Mouse (Mus musculus): ENCODE measurements around the gene Cpd. TPM values are rescaled to one million over a fixed set of nuclear protein-coding genes. Genes with fewer than 3 reads are reported as not detected.

Cpd gene
- polyA plus RNA-seq, 1 experiment from 2014 or later, result 3.3 TPM

- H3K4me1 ChIP-seq (ENCODE audit: control insufficient read depth, low read depth, low read length), result peaks cover 30% of the 10 kb centered on the region
- H3K9ac ChIP-seq (ENCODE audit: low read depth, low read length), result no peak overlapping the region
- no peak overlapping the region for H3K4me3 ChIP-seq (ENCODE audit: low read depth, low read length)
- no peak for ATAC-seq (ENCODE audit: low read depth)
- H3K4me2 ChIP-seq (ENCODE audit: low read depth, low read length), result peak overlapping the region; percentile 27; the same call in 1 of the 2 replicates
- no peaks in the 10 kb centered on the region for H3K9me3 ChIP-seq (replicated peaks; ENCODE audit: control insufficient read depth, low read length)
- peaks cover 4% of the 10 kb centered on the region; the same call in 1 of the 2 replicates for H3K36me3 ChIP-seq (ENCODE audit: control insufficient read depth, insufficient read depth)
- 73% methylated on average over 6 of the region's 6 CpGs for WGBS (ENCODE audit: insufficient replicate concordance)
- no peaks in the 10 kb centered on the region for H3K27me3 ChIP-seq (ENCODE audit: control insufficient read depth, insufficient read depth, low read depth, low read length)
- H3K27ac ChIP-seq (ENCODE audit: low read length), result 0 out of 2 replicates have a peak overlapping the region, but pooled peaks have one; percentile 29
Observed at GRCm38 (mm10) chr11:76836317-76836716, 10.5 kb downstream of the Cpd start.

DNA sequence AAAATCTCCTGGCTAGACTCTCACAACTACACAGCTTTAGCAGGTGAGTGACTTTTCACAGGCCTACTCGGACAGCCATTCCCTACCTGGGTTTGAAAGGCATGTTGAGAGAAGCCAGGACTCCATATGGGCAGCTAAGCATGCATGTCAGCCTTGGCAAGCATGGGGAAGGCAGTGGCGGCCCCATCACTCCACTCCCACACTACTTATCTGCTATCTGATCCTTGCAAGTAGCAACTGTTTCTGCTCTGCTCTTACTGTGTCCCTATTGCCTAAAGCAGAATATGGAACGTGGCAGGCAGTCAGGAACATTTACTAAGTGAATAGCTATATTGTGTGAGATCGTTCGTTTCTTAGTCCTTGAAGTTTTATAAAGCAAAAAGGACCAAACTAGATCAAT lies 10.9 kb downstream of the Cpd start:
- Histone ChIP-seq H3K9ac (ENCODE audit: low read depth, low read length) (no peak overlapping the region), H3K9me3 (replicated peaks; ENCODE audit: control insufficient read depth, low read length) (no peaks in the 10 kb centered on the region), H3K4me2 (ENCODE audit: low read depth, low read length) (peak overlapping the region; percentile 27), H3K27ac (ENCODE audit: low read length) (no peak overlapping the region), H3K4me3 (ENCODE audit: low read depth, low read length) (no peak overlapping the region), H3K4me1 (ENCODE audit: control insufficient read depth, low read depth, low read length) (peaks cover 30% of the 10 kb centered on the region), H3K36me3 (ENCODE audit: control insufficient read depth, insufficient read depth) (peaks cover 4% of the 10 kb centered on the region; the same call in 1 of the 2 replicates), H3K27me3 (ENCODE audit: control insufficient read depth, insufficient read depth, low read depth, low read length) (no peaks in the 10 kb centered on the region)
- peak; percentile 75 for ATAC-seq (ENCODE audit: low read depth)
- 39% methylated on average over 5 of the region's 5 CpGs for WGBS (ENCODE audit: insufficient replicate concordance)

- no peak overlapping the region for H3K9ac ChIP-seq (ENCODE audit: low read depth, low read length)
- 20% methylated on average over 1 of the region's 1 CpGs for WGBS (ENCODE audit: insufficient replicate concordance)
- H3K27me3 ChIP-seq (ENCODE audit: control insufficient read depth, insufficient read depth, low read depth, low read length), result no peaks in the 10 kb centered on the region
- no peak overlapping the region for H3K4me3 ChIP-seq (ENCODE audit: low read depth, low read length)
- H3K9me3 ChIP-seq (replicated peaks; ENCODE audit: control insufficient read depth, low read length), result no peaks in the 10 kb centered on the region
- peak overlapping the region; percentile 48; the same call in 1 of the 2 replicates for H3K27ac ChIP-seq (ENCODE audit: low read length)
- H3K36me3 ChIP-seq (ENCODE audit: control insufficient read depth, insufficient read depth), result peaks cover 2% of the 10 kb centered on the region; the same call in 1 of the 2 replicates
- peak; percentile 77 for ATAC-seq (ENCODE audit: low read depth)
- peaks cover 28% of the 10 kb centered on the region for H3K4me1 ChIP-seq (ENCODE audit: control insufficient read depth, low read depth, low read length)
- peak overlapping the region; percentile 2; the same call in 1 of the 2 replicates for H3K4me2 ChIP-seq (ENCODE audit: low read depth, low read length)
Observed at GRCm38 (mm10) chr11:76834665-76835064, 12.2 kb downstream of the Cpd start.

GRCm38 (mm10) chr11:76824885-76825265 lies 21.9 kb downstream of the Cpd start:
- Histone ChIP-seq H3K4me1 (ENCODE audit: control insufficient read depth, low read depth, low read length) (peaks cover 4% of the 10 kb centered on the region), H3K9ac (ENCODE audit: low read depth, low read length) (no peak overlapping the region), H3K27ac (ENCODE audit: low read length) (no peak overlapping the region), H3K27me3 (ENCODE audit: control insufficient read depth, insufficient read depth, low read depth, low read length) (no peaks in the 10 kb centered on the region), H3K4me2 (ENCODE audit: low read depth, low read length) (no peak overlapping the region), H3K36me3 (ENCODE audit: control insufficient read depth, insufficient read depth) (no peaks in the 10 kb centered on the region), H3K4me3 (ENCODE audit: low read depth, low read length) (no peak overlapping the region), H3K9me3 (replicated peaks; ENCODE audit: control insufficient read depth, low read length) (no peaks in the 10 kb centered on the region)
- 77% methylated on average over 9 of the region's 9 CpGs for WGBS (ENCODE audit: insufficient replicate concordance)
- ATAC-seq (ENCODE audit: low read depth), result no peak

- H3K9ac ChIP-seq (ENCODE audit: low read depth, low read length), result no peak overlapping the region
- ATAC-seq (ENCODE audit: low read depth), result no peak
- H3K4me1 ChIP-seq (ENCODE audit: control insufficient read depth, low read depth, low read length), result peaks cover 4% of the 10 kb centered on the region
- H3K36me3 ChIP-seq (ENCODE audit: control insufficient read depth, insufficient read depth), result no peaks in the 10 kb centered on the region
- no peaks in the 10 kb centered on the region for H3K9me3 ChIP-seq (replicated peaks; ENCODE audit: control insufficient read depth, low read length)
- 72% methylated on average over 7 of the region's 7 CpGs for WGBS (ENCODE audit: insufficient replicate concordance)
- H3K27ac ChIP-seq (ENCODE audit: low read length), result no peak overlapping the region
- H3K4me2 ChIP-seq (ENCODE audit: low read depth, low read length), result no peak overlapping the region
- no peak overlapping the region for H3K4me3 ChIP-seq (ENCODE audit: low read depth, low read length)
- H3K27me3 ChIP-seq (ENCODE audit: control insufficient read depth, insufficient read depth, low read depth, low read length), result no peaks in the 10 kb centered on the region
Observed at GRCm38 (mm10) chr11:76824238-76824884, 22.5 kb downstream of the Cpd start.

GRCm38 (mm10) chr11:76823641-76824040 lies 23.2 kb downstream of the Cpd start:
- Histone ChIP-seq H3K27ac (ENCODE audit: low read length) (no peak overlapping the region), H3K27me3 (ENCODE audit: control insufficient read depth, insufficient read depth, low read depth, low read length) (no peaks in the 10 kb centered on the region), H3K9me3 (replicated peaks; ENCODE audit: control insufficient read depth, low read length) (no peaks in the 10 kb centered on the region), H3K36me3 (ENCODE audit: control insufficient read depth, insufficient read depth) (no peaks in the 10 kb centered on the region), H3K4me1 (ENCODE audit: control insufficient read depth, low read depth, low read length) (peaks cover 4% of the 10 kb centered on the region), H3K4me3 (ENCODE audit: low read depth, low read length) (no peak overlapping the region), H3K4me2 (ENCODE audit: low read depth, low read length) (no peak overlapping the region), H3K9ac (ENCODE audit: low read depth, low read length) (no peak overlapping the region)
- 78% methylated on average over 3 of the region's 3 CpGs for WGBS (ENCODE audit: insufficient replicate concordance)
- no peak for ATAC-seq (ENCODE audit: low read depth)

- Histone ChIP-seq H3K9ac (ENCODE audit: low read depth, low read length) (no peak overlapping the region), H3K36me3 (ENCODE audit: control insufficient read depth, insufficient read depth) (no peaks in the 10 kb centered on the region), H3K27ac (ENCODE audit: low read length) (no peak overlapping the region), H3K4me1 (ENCODE audit: control insufficient read depth, low read depth, low read length) (peaks cover 4% of the 10 kb centered on the region), H3K9me3 (replicated peaks; ENCODE audit: control insufficient read depth, low read length) (no peaks in the 10 kb centered on the region), H3K4me2 (ENCODE audit: low read depth, low read length) (no peak overlapping the region), H3K4me3 (ENCODE audit: low read depth, low read length) (no peak overlapping the region), H3K27me3 (ENCODE audit: control insufficient read depth, insufficient read depth, low read depth, low read length) (no peaks in the 10 kb centered on the region)
- WGBS (ENCODE audit: insufficient replicate concordance), result 29% methylated on average over 3 of the region's 3 CpGs
- ATAC-seq (ENCODE audit: low read depth), result peak; percentile 80
Observed at GRCm38 (mm10) chr11:76821353-76821752, 25.5 kb downstream of the Cpd start.

DNA sequence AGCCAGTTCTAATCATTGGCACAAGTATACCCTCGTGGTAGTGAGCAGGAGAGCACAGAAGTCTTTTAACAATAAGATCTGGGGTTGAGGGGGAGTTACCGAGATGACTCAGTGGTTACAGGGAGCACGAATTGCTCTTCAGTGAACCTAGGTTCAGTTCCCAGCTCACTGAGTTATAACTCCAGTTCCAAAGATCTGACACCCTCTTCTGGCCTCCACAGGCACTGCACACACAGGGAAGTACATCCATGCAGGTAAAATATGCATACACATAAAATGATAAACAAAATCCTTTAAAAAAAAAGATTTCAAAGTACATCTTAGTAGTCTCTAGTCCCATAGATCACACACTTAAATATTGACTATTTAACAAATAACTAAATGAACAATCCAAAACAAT lies 29.2 kb downstream of the Cpd start:
- Histone ChIP-seq H3K9ac (ENCODE audit: low read depth, low read length) (no peak overlapping the region), H3K36me3 (ENCODE audit: control insufficient read depth, insufficient read depth) (no peaks in the 10 kb centered on the region; the same call in 1 of the 2 replicates), H3K27me3 (ENCODE audit: control insufficient read depth, insufficient read depth, low read depth, low read length) (no peaks in the 10 kb centered on the region), H3K4me1 (ENCODE audit: control insufficient read depth, low read depth, low read length) (peaks cover 4% of the 10 kb centered on the region; the same call in 1 of the 2 replicates), H3K9me3 (replicated peaks; ENCODE audit: control insufficient read depth, low read length) (no peaks in the 10 kb centered on the region), H3K4me2 (ENCODE audit: low read depth, low read length) (no peak overlapping the region), H3K4me3 (ENCODE audit: low read depth, low read length) (no peak overlapping the region), H3K27ac (ENCODE audit: low read length) (no peak overlapping the region)
- 74% methylated on average over 3 of the region's 3 CpGs for WGBS (ENCODE audit: insufficient replicate concordance)
- ATAC-seq (ENCODE audit: low read depth), result no peak

GRCm38 (mm10) chr11:76810706-76811495 lies 35.9 kb downstream of the Cpd start:
- Histone ChIP-seq H3K4me2 (ENCODE audit: low read depth, low read length) (no peak overlapping the region), H3K9me3 (replicated peaks; ENCODE audit: control insufficient read depth, low read length) (no peaks in the 10 kb centered on the region), H3K27me3 (ENCODE audit: control insufficient read depth, insufficient read depth, low read depth, low read length) (no peaks in the 10 kb centered on the region), H3K4me3 (ENCODE audit: low read depth, low read length) (no peak overlapping the region), H3K9ac (ENCODE audit: low read depth, low read length) (no peak overlapping the region), H3K4me1 (ENCODE audit: control insufficient read depth, low read depth, low read length) (no peaks in the 10 kb centered on the region), H3K36me3 (ENCODE audit: control insufficient read depth, insufficient read depth) (peaks cover 7% of the 10 kb centered on the region), H3K27ac (ENCODE audit: low read length) (no peak overlapping the region)
- WGBS (ENCODE audit: insufficient replicate concordance), result 74% methylated on average over 9 of the region's 9 CpGs
- no peak for ATAC-seq (ENCODE audit: low read depth)

Measured in liver, embryonic 16.5 days (tissue).